Mouse (Mus musculus) heart, embryonic 11.5 days (tissue): ENCODE measurements around the gene Plcg1. TPM values are rescaled to one million over a fixed set of nuclear protein-coding genes. Genes with fewer than 3 reads are reported as not detected.
A peak's percentile ranks its signal among the peaks of the same experiment; 100 is the strongest.

ENCODE experiments used
- ATAC-seq: fragments of 200-750 bp; cut with Nextera tagmentation; replicated peaks from 2 replicates; pipeline ENCODE4 v1.8.0; 2017; ENCODE audit warnings: moderate library complexity; ENCODE audit not compliant: insufficient number of reproducible peaks, low FRiP score, low TSS enrichment
- H3K27ac ChIP-seq: fragments of 300-500 bp; sonication (generic); 2 replicates; pipeline ENCODE4 v1.5.1; 2014; ENCODE audit warnings: mild to moderate bottlenecking, low read depth, low read length
- H3K27me3 ChIP-seq: fragments of 300-500 bp; sonication (generic); 2 replicates; pipeline ENCODE4 v1.6.1; 2014; ENCODE audit warnings: mild to moderate bottlenecking, low read length, mixed read lengths; ENCODE audit not compliant: control insufficient read depth, insufficient read depth
- H3K36me3 ChIP-seq: fragments of 300-500 bp; sonication (generic); 2 replicates; pipeline ENCODE4 v1.6.1; 2014; ENCODE audit warnings: mild to moderate bottlenecking, low read length, moderate library complexity, mixed read lengths; ENCODE audit not compliant: control insufficient read depth, insufficient read depth
- H3K4me1 ChIP-seq: fragments of 300-500 bp; sonication (generic); 2 replicates; pipeline ENCODE4 v1.6.1; 2014; ENCODE audit warnings: low read length; ENCODE audit not compliant: control insufficient read depth, insufficient read depth
- H3K4me2 ChIP-seq: fragments of 300-500 bp; sonication (generic); 2 replicates; pipeline ENCODE4 v1.6.1; 2014; ENCODE audit warnings: mild to moderate bottlenecking, moderate library complexity
- H3K4me3 ChIP-seq: fragments of 300-500 bp; sonication (generic); 2 replicates; pipeline ENCODE4 v1.5.1; 2014; ENCODE audit warnings: low read depth, low read length
- H3K9ac ChIP-seq: fragments of 300-500 bp; sonication (generic); 2 replicates; pipeline ENCODE4 v1.6.1; 2014; ENCODE audit warnings: mild to moderate bottlenecking, low read depth, low read length, moderate library complexity
- H3K9me3 ChIP-seq: fragments of 300-500 bp; sonication (generic); replicated peaks from 2 replicates; pipeline ENCODE4 v1.6.1; 2016; ENCODE audit warnings: low read length; ENCODE audit not compliant: control insufficient read depth
- WGBS: fragments of 180-500 bp; shearing (Covaris S2); extraction: QIAGEN DNeasy Blood & Tissue Kit; methylation state at CpG from one replicate; pipeline ENCODE4 v1.1.7; 2014; ENCODE audit not compliant: insufficient replicate concordance; 5-methylcytosine and 5-hydroxymethylcytosine counted together
- polyA plus RNA-seq: library from polyadenylated mRNA; unstranded; fragments of >200 nt; fragmentation: Nextera tagmentation; extraction: Ambion mirVana; gene quantifications from 2 replicates; pipeline ENCODE4 v1.2.1, GENCODE M21; 2014

The Plcg1 gene
- 31.0 and 33.9 TPM in 2 replicates for polyA plus RNA-seq

DNA sequence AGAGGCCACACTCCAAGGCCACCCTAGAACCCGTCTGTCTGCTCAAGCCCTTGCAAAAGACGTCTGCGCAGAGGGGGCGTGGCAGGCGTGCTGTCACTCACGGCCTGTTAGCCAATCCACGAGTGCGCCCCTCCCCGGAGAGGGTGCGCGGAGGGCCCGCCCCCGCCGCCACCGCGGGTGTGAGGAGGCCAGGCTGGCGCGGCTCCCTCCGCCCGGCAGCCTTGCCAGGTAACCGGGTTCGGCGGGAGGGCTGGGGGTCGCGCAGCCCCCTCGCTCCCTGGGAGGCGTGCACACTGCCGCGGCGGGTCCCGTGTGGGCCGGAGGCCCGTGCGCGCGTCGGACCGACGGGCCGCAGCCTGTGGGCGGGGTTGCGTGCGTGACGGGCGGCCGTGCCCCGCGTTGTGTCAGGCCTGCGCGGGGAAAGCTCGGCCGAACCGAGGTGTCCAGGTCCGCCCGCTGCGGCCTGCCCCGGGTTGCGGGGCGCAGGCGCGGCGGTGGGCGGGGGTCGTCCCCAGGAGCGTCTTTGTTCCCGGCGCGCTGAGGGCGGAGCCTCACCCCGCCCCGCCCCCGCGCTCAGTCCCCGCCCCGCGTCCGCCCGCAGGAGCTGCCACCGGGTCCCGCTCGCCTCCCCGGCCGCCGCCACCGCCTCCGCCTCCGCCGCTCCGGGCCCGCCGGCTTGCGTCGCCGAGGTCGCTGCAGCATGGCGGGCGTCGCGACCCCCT, at the start of gene Plcg1:
TSS of gene Plcg1 (plus strand) at position 184 of the 722 bp plus-strand sequence.
- ATAC-seq: peak; percentile 95
- peak within 1 kb of the TSS; percentile 97 for H3K4me2 ChIP-seq
- H3K4me3 ChIP-seq: peak within 1 kb of the TSS; percentile 95
- WGBS: 1% methylated on average over 60 of the region's 99 CpGs
- no peaks in the 10 kb centered on the region for H3K9me3 ChIP-seq
- H3K9ac ChIP-seq: peak within 1 kb of the TSS; percentile 99
- peak within 1 kb of the TSS; percentile 96 for H3K27ac ChIP-seq
- H3K4me1 ChIP-seq: peaks cover 41% of the 10 kb centered on the region
- H3K36me3 ChIP-seq: no peaks in the 10 kb centered on the region
- H3K27me3 ChIP-seq: no peaks in the 10 kb centered on the region

DNA sequence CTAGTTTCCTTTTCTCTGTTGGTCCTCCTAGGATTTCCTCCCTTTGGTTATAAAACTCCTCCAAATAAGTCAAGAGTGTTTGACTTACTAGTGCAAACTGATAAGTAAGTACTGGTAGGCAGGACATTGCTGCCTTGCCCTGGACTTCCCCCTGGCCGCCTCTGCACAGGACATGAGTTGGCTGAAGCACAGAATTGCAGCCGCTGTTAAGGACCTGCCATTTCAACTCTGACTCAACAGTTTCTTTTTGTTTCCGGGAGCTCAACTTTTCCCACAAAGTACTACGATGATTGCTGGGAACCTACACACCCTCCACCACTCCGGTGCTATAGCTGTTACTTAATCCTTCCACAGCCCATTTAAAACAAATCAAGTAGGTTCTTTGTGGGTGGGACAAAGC, 30.8 kb upstream of the Plcg1 start:
- WGBS: 55% methylated on average over 5 of the region's 5 CpGs
- no peak overlapping the region for H3K9ac ChIP-seq
- H3K4me1 ChIP-seq: no peaks in the 10 kb centered on the region
- no peaks in the 10 kb centered on the region for H3K9me3 ChIP-seq
- peaks cover 11% of the 10 kb centered on the region for H3K36me3 ChIP-seq
- H3K27me3 ChIP-seq: no peaks in the 10 kb centered on the region
- H3K4me3 ChIP-seq: no peak overlapping the region
- H3K4me2 ChIP-seq: no peak overlapping the region
- no peak for ATAC-seq
- no peak overlapping the region for H3K27ac ChIP-seq

DNA sequence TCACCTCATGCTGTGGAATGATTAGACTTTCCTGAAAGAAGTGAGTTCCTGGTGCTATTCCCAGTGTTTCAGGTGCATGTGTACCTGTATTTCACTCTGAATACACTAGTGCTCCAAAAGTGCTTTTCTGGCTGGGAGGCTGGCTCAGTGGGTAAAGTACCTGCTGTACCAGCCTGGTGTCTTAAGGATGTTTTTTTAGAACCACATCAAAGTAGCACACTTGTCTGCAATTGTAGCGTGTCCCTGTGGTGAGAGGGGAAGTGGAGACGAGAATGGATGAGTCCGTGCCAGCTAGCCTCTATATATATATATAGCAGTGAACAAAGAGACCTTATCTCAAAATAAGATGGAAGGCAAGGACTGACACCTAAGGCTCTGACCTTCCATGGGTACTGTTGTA, 29.5 kb upstream of the Plcg1 start:
- peaks cover 11% of the 10 kb centered on the region for H3K36me3 ChIP-seq

DNA sequence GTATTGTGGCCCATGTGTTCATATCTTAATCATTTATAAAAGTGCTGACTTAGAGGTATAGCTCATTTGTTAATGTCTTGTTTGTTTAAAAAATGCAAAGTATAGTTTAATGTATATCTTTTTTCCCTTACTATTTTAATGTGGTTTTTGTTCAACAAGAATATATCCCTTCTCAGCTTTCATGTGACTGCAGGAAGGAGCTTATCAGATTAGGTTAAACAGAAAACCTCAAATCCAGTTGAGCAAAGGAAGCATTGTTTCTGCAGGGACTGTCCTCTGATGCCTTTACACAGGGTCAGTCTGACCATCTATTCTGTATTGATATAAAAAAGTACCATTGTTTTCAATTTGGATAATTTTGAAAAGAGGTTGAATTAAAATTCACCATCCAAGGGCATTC, 28.3 kb upstream of the Plcg1 start:
- Histone ChIP-seq H3K27me3 (no peaks in the 10 kb centered on the region), H3K4me2 (no peak overlapping the region), H3K4me1 (no peaks in the 10 kb centered on the region), H3K9me3 (no peaks in the 10 kb centered on the region), H3K27ac (no peak overlapping the region), H3K9ac (no peak overlapping the region), H3K36me3 (peaks cover 9% of the 10 kb centered on the region), H3K4me3 (no peak overlapping the region)
- ATAC-seq: no peak

More for the DNA sequence above, 29.5 kb upstream of the Plcg1 start:
- no peaks in the 10 kb centered on the region for H3K27me3 ChIP-seq
- no peak overlapping the region for H3K4me3 ChIP-seq
- no peak overlapping the region for H3K4me2 ChIP-seq
- H3K27ac ChIP-seq: no peak overlapping the region
- WGBS: 65% methylated on average over 3 of the region's 3 CpGs
- H3K9ac ChIP-seq: no peak overlapping the region
- no peak for ATAC-seq
- no peaks in the 10 kb centered on the region for H3K4me1 ChIP-seq
- no peaks in the 10 kb centered on the region for H3K9me3 ChIP-seq

DNA sequence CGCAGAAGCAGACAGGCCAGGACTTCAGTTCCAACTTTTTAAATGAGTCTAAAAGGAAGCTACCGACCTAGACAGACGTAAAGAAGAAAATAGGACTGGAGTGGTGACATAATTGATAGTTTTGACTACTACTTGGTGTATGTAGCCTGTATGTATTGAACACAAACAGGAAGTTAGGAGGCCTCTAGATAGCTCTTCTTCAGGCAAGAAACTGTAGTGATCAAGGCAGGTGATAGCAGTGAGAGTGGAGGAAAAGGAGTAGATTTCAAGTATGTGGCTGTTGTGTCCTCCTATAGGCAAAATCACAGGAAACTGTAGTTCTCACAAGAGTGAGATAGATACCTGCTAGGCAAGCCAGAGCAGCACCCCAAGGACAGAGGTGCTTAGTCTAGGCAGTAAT, 23.4 kb upstream of the Plcg1 start:
- peaks cover 18% of the 10 kb centered on the region for H3K36me3 ChIP-seq
- H3K9me3 ChIP-seq: no peaks in the 10 kb centered on the region
- ATAC-seq: no peak
- no peak overlapping the region for H3K4me3 ChIP-seq
- no peak overlapping the region for H3K27ac ChIP-seq
- H3K4me1 ChIP-seq: no peaks in the 10 kb centered on the region
- 92% methylated on average over 3 of the region's 3 CpGs for WGBS
- H3K9ac ChIP-seq: no peak overlapping the region
- H3K4me2 ChIP-seq: no peak overlapping the region
- no peaks in the 10 kb centered on the region for H3K27me3 ChIP-seq

DNA sequence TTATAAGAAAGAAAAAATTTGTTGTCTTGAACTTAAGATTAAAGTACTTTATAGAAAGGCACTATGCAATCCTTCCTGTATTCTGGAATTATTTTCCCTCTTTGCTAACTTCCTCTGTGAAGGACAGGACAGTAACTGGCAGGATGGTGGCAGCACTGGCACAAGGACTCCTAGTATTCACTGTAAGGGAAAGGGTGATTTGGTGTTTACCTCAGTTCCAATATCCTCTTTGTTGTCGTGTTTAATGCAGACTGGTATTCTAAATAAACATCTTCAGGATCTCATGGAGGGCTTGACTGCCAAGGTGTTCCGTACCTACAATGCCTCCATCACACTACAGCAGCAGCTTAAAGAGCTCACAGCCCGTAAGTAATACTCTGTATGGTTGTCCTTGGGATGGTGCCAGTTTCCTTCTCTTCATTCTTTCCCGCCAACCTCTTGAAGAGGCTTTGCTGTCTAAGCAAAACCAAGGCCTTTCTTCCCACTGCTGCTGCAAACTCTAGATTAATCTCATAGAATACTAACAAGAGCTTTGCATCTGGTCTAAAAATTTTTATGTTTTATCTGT, 15.6 kb upstream of the Plcg1 start:
- Histone ChIP-seq H3K9me3 (no peaks in the 10 kb centered on the region), H3K4me2 (no peak overlapping the region), H3K27ac (no peak overlapping the region), H3K36me3 (peaks cover 56% of the 10 kb centered on the region), H3K4me3 (no peak overlapping the region), H3K9ac (no peak overlapping the region), H3K4me1 (no peaks in the 10 kb centered on the region), H3K27me3 (no peaks in the 10 kb centered on the region)
- ATAC-seq: no peak
- WGBS: 89% methylated on average over 4 of the region's 4 CpGs

DNA sequence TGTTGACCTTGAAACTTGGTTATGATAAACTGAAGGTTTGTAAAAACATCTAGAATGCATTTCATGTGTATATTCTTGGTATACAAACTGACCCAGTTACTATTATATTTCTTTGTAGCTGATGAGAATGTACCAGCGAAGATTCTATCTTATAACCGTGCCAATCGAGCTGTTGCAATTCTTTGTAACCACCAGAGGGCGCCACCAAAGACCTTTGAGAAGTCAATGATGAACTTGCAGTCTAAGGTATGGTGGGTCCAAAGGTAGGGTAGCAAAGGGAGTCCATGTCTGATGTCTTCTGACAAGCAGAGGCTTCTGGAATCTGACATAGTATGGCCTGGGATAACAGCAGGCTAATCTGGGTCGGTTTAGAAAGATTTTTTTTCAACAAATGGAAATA, 13.8 kb upstream of the Plcg1 start:
- H3K4me3 ChIP-seq: no peak overlapping the region
- 75% methylated on average over 5 of the region's 5 CpGs for WGBS
- H3K36me3 ChIP-seq: peaks cover 55% of the 10 kb centered on the region
- H3K27ac ChIP-seq: no peak overlapping the region
- H3K9me3 ChIP-seq: no peaks in the 10 kb centered on the region
- H3K4me1 ChIP-seq: no peaks in the 10 kb centered on the region
- no peak overlapping the region for H3K9ac ChIP-seq
- ATAC-seq: no peak
- no peak overlapping the region for H3K4me2 ChIP-seq
- no peaks in the 10 kb centered on the region for H3K27me3 ChIP-seq

DNA sequence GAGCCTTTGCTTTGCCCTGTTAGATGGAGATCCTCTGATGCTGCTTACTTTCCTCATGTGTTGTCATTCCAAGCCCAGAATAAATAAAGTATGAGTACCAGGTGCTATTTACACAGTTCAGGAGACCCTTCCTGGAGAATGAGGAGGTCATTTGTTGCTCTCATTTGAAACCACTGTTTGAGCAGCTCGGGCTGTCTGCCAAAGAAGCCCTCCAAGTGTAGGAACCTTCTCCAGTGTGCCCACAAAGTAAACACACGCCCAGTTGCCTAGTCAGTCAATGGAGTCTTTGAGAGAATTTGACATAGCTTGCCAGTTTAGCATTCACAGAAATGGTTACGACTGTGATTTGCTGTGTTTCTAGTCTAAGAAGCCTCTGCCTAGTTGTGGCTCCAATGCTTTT, 12.3 kb upstream of the Plcg1 start:
- H3K27ac ChIP-seq: no peak overlapping the region
- no peaks in the 10 kb centered on the region for H3K4me1 ChIP-seq
- no peaks in the 10 kb centered on the region for H3K27me3 ChIP-seq
- ATAC-seq: no peak
- H3K4me3 ChIP-seq: no peak overlapping the region
- WGBS: 89% methylated on average over 3 of the region's 3 CpGs
- no peaks in the 10 kb centered on the region for H3K9me3 ChIP-seq
- H3K4me2 ChIP-seq: no peak overlapping the region
- H3K36me3 ChIP-seq: peaks cover 59% of the 10 kb centered on the region
- no peak overlapping the region for H3K9ac ChIP-seq

DNA sequence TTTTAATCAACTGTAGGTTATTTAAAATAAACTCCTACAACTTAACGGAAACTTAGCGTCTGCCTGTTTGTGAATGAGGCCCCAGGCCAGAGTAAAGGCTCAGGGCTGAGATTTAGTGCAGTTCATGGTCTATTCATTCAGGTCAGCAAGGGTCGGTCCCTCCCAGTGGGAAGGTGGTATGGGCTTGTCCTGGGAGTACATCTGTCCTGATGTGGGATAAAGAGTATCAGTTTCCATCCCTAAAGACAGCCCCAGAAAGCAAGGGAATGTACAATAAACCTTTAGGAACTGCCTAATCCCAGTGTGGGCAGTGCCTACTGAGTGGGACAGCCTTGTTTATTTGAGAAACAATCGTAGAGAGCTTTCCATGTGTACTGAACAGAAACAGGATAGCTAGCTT, 8.4 kb upstream of the Plcg1 start:
- Histone ChIP-seq H3K9ac (no peak overlapping the region), H3K4me3 (no peak overlapping the region), H3K27ac (no peak overlapping the region), H3K36me3 (peaks cover 34% of the 10 kb centered on the region), H3K27me3 (no peaks in the 10 kb centered on the region), H3K4me1 (no peaks in the 10 kb centered on the region), H3K4me2 (no peak overlapping the region), H3K9me3 (no peaks in the 10 kb centered on the region)
- WGBS: 86% methylated on average over 4 of the region's 4 CpGs
- ATAC-seq: no peak
